Mouse (Mus musculus) right cerebral cortex, postnatal 10 days (tissue): Measurements from ENCODE around the gene Pum3.
"Not testable (repeated sequence)": the region's sequence is repeated elsewhere in the genome, so short reads cannot be mapped to it uniquely, and the experiment has no call there.

ENCODE experiments used
- DNase-seq, 2 experiments: peaks; one replicate each; pipeline ENCODE4 v3.0.0; 2021; ENCODE audit warnings: low spot score in 2 of 2

The Pum3 gene

DNA sequence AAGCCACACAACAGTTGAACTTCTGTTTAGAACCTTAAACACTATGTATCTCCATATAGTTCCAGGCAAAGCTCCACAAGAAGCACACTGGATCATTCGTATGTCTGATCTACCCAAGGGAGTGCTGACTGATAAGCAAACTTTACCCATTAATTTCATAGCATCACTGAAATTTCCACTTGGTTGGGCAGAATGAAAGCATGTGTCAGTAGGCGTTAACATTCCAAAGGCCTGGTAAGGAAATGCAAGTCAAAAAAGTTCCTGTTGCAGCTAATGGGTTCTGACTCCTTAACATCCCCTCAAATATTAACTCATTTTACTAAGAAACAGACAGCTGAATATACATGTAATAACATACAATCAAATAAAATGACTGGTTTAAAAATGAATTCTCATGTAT lies 37.2 kb downstream of the Pum3 start:
- DNase-seq, result no peak

- no peak for DNase-seq
Observed at GRCm38 (mm10) chr19:27391344-27391743, 38.3 kb downstream of the Pum3 start.

DNA sequence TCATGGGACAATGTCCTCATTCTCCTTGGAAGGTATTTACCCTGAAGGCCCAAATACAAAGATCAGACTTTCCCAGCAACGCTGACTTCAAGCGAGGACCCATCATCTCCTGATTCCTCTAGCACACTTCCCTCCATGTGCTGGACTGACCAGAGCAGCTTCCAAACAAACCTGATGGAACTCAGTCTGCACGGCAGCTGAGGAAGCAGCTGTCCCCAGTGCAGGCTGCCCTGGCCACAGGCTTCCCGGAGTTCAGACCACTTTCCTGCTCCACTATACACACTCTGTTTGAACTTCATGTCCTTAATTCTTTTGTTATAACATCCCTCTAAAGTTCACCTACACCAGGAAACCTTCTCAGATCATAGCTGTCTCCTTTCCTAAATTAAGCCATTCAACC lies 40.1 kb downstream of the Pum3 start:
- DNase-seq, result not testable (repeated sequence)

DNA sequence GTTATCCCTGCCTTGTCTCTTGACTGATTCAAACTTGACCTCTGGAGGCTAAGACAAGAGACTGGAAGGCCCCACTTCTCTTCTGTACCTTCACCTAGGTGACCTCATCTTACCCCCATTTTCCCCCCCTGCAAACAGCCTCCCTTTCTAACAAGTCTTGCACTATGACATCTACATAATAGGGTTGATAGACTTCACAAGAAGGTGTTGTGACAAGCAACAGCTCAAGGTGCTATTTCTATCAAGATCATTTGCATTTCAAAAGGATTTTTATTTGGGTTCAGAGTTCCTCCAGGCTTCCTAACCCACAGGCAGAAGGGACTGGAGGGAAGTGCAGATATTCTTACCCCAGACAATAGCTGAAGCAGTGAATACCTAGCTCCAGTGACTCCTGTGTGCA lies 44.3 kb downstream of the Pum3 start:
- no peak for DNase-seq

GRCm38 (mm10) chr19:27383266-27383665 lies 46.4 kb downstream of the Pum3 start:
- no peak for DNase-seq

GRCm38 (mm10) chr19:27382131-27382530 lies 47.5 kb downstream of the Pum3 start:
- no peak for DNase-seq

GRCm38 (mm10) chr19:27379712-27380401 lies 49.8 kb downstream of the Pum3 start:
- no peak for DNase-seq

GRCm38 (mm10) chr19:27370784-27371183 lies 58.8 kb downstream of the Pum3 start:
- DNase-seq, result no peak

GRCm38 (mm10) chr19:27370174-27370573 lies 59.5 kb downstream of the Pum3 start:
- DNase-seq, result no peak

DNA sequence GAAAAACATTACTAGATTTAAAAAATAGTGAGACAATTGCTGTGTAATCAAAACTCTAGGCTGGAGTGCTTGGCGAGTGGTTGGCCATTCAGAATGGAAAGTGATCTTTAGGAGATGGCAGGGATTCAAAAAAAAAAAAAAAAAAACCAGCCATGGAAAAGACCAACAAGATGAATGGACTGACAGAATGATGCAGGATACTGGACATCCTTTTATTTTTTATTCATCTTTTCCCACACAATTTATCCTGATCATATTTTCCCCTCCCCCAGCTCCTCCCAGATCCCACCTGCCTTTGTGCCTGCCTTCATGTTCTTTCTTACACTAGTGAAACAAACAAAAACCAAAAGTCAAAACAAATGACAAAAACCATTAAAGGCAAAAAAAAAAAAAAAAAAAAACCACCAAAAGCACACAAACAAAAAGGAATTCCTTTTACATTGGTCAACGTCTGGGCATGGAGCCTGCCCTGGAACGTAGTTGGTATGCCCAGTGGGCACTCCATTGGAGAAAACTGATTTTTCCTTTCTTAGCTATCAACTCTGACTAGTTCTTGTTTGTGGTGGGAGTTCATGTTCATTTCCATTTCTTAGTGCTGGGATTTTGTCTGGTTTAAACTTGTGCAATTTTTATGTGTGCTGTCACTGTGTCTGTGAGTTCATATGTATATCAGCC lies 60.0 kb downstream of the Pum3 start:
- DNase-seq, result no peak

DNA sequence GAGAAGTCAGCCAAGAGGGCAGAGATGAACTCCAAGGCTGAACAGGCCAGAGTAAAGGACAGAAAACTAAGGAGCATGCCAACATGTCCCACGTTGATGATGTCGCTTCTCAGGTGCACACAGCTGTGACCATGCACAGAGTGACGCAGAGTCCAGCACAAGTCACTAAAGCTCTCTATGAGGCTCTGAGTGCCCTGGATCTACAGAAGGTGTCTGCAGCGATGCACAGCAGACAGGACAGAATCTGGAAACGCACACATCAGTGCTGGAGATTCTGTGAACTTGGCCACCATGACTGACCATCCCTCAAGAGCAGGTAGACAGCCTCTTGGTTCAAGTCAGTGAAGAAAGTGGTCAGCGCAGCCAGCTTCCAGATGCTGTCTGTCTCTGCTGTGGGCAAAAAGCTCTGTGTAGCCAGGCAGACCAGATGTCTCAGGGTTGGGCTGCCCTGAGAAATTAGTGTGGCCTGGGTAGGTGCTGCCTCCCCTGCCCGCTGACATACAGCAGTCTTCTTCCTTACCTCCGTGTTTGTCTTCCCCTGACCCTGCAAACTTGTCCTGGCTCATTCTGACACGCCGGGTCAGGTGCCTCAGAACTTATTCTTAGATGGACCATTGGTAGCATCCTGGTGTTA lies 63.4 kb downstream of the Pum3 start:
- no peak for DNase-seq

- DNase-seq, result no peak
Observed at GRCm38 (mm10) chr19:27364521-27364931, 65.1 kb downstream of the Pum3 start.

DNA sequence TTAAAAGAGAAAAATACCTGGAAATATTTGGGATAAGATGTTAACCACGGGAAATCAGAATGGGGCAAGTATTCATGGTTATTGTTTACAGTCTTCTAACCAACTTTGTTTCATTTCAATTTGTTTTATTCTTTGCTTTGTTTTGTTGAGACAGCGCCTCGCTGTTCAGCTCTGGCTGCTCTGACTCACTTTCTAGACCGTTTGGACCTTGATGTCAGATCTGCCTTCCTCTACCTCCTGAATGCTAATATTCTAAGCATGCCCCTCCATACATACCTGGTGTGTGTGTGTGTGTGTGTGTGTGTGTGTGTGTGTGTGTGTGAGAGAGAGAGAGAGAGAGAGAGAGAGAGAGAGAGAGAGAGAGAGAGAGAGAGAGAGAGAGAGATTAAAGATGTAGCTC lies 65.7 kb downstream of the Pum3 start:
- no peak for DNase-seq

GRCm38 (mm10) chr19:27360381-27360780 lies 69.2 kb downstream of the Pum3 start:
- no peak for DNase-seq

- peak in 1 of 2 experiments; percentile 31 for DNase-seq
Observed at GRCm38 (mm10) chr19:27351700-27352099, 77.9 kb downstream of the Pum3 start.

- DNase-seq, result no peak
Observed at GRCm38 (mm10) chr19:27346501-27346900, 83.1 kb downstream of the Pum3 start.
